ENCODE assay signal across 8 mouse cellular contexts in the genomic region with DNA sequence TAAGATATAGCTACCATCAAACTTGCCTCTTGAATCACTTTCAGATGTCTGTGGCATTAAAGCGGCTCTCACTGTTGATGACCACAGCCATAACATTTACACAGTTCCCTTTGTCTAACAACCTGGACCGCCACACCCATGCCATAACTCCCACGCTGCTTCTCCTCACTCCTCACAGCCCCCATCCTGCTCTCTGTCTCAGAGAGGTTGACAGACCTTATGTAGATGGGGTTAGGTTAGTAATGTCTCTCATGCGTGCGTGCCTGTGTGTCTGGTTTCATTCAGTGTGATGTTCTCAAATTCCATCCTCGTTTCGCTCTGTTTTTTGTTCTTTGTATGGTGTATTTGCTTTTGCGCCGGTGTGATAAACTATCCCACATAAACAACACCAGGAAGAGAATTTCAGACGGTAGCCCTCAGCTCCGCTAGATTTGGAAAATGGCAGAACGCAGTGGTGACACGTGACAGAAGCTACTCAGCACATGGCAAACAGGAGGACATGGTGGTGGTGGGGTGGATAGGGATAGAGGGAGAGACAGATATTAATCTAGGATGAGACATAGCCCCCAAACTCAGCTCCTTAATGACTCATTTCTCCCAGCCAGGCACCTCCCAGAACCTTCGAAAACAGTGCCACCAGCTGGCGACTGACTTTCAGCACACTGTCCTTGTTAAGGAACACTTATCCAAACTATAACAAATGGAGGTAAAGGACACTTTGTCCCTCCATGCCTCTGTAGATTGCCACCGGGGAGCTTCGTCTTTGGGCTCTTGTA.
DNase-seq lines count a peak whose midpoint lies in the region; ATAC-seq and TF ChIP-seq lines count a peak whose summit lies in the region.

No protein-coding gene starts in this region.

- TF ChIP-seq EP300 in CH12.LX (IDR thresholded peaks at IDR 0.05; ENCODE audit: low read length) = no peak

- H3K27ac ChIP-seq in hindbrain, embryonic 10.5 days = peak overlapping the region; percentile 40; the same call in 1 of the 2 replicates
- H3K27ac ChIP-seq in hindbrain, embryonic 13.5 days = no peak overlapping the region
- H3K27ac ChIP-seq in CH12.LX (ENCODE audit: insufficient read depth, low read depth) = no peak overlapping the region

- peaks cover 12% of the 10 kb centered on the region; the same call in 1 of the 2 replicates for H3K4me1 ChIP-seq in hindbrain, embryonic 10.5 days (replicated peaks)
- no peaks in the 10 kb centered on the region for H3K4me1 ChIP-seq in hindbrain, embryonic 13.5 days (replicated peaks)
- H3K4me1 ChIP-seq in CH12.LX (ENCODE audit: control insufficient read depth in 1 of 2, insufficient read depth in 2 of 2) = no peaks in the 10 kb centered on the region

- dilution Hi-C loops in CH12.LX (cut with MboI; ENCODE audit: extremely low pct_ligation_motif_present, extremely low pct_unique_long_range_greater_than_20kb, low sequenced_read_pairs) = no loop called here

- H3K27me3 ChIP-seq in hindbrain, embryonic 10.5 days (ENCODE audit: insufficient read depth, poor library complexity, severe bottlenecking) = 0 out of 2 replicates have a peak, but pooled peaks cover 4% of the 10 kb centered on the region
- H3K27me3 ChIP-seq in hindbrain, embryonic 13.5 days = peaks cover 3% of the 10 kb centered on the region; the same call in 1 of the 2 replicates
- H3K27me3 ChIP-seq in CH12.LX (replicated peaks) = no peaks in the 10 kb centered on the region

- TF ChIP-seq RAD21 in CH12.LX (IDR thresholded peaks at IDR 0.05; ENCODE audit: low read depth, low read length) = peak; percentile 58

- ATAC-seq in hindbrain, embryonic 13.5 days (ENCODE audit: low FRiP score) = no peak

- H3K36me3 ChIP-seq in hindbrain, embryonic 10.5 days = no peaks in the 10 kb centered on the region
- H3K36me3 ChIP-seq in hindbrain, embryonic 13.5 days = no peaks in the 10 kb centered on the region
- H3K36me3 ChIP-seq in CH12.LX (replicated peaks in 1 of 2; ENCODE audit: control insufficient read depth in 1 of 2, insufficient read depth in 1 of 2, low read length in 1 of 2) = no peaks in the 10 kb centered on the region

- H3K4me3 ChIP-seq in hindbrain, embryonic 10.5 days = no peak overlapping the region
- H3K4me3 ChIP-seq in hindbrain, embryonic 13.5 days = no peak overlapping the region
- H3K4me3 ChIP-seq in CH12.LX (replicated peaks in 1 of 3; ENCODE audit: low read depth in 2 of 3, low read length in 2 of 3, poor library complexity in 1 of 3) = no peak overlapping the region

- H3K9ac ChIP-seq in hindbrain, embryonic 13.5 days = no peak overlapping the region
- H3K9ac ChIP-seq in CH12.LX (ENCODE audit: insufficient read depth, low read depth) = no peak overlapping the region

- no peak overlapping the region for H3K4me2 ChIP-seq in hindbrain, embryonic 13.5 days
- H3K4me2 ChIP-seq in CH12.LX (ENCODE audit: insufficient read depth, low read depth, poor library complexity, severe bottlenecking) = no peak overlapping the region

- 0 out of 2 replicates have a peak, but pooled peaks cover 2% of the 10 kb centered on the region for H3K79me2 ChIP-seq in CH12.LX (replicated peaks; ENCODE audit: control insufficient read depth, extremely low read depth, insufficient read depth, poor library complexity, severe bottlenecking)

- peak in 1 of 2 experiments; percentile 57; a peak in 2 of 4 replicates for TF ChIP-seq CTCF in CH12.LX (conservative IDR thresholded peaks at IDR 0.05 in 1 of 2, IDR thresholded peaks at IDR 0.05 in 1 of 2; ENCODE audit: low read depth in 2 of 2, low read length in 2 of 2)
- TF ChIP-seq CTCF in brain, embryonic 14.5 days (IDR thresholded peaks at IDR 0.05; ENCODE audit: borderline replicate concordance, extremely low read depth, insufficient read depth, insufficient read length) = peak; percentile 63

- 80% methylated on average over 17 of the region's 17 CpGs for WGBS in hindbrain, embryonic 10.5 days
- 76% methylated on average over 17 of the region's 17 CpGs for WGBS in hindbrain, embryonic 13.5 days

- peak; percentile 40 for DNase-seq in hindbrain, embryonic 10.5 days (ENCODE audit: low spot score)
- peak; percentile 31 for DNase-seq in CH12.LX (ENCODE audit: extremely low read depth)
- DNase-seq in brain, embryonic 14.5 days (ENCODE audit: low read depth) = peak; percentile 76
- DNase-seq in induced T-regulatory cell, adult 2 months (ENCODE audit: low read depth) = peak; percentile 6
- DNase-seq in lung, postnatal 10 days = peak; percentile 77
- peak; percentile 26 for DNase-seq in yolk sac, embryonic 10.5 days (ENCODE audit: low spot score)
- DNase-seq in urinary bladder, adult 2 months (ENCODE audit: low spot score) = no peak

- TF ChIP-seq POLR2A in CH12.LX (IDR thresholded peaks at IDR 0.05; ENCODE audit: low read depth, low read length) = no peak
- TF ChIP-seq POLR2A in brain, embryonic 14.5 days (IDR thresholded peaks at IDR 0.05; ENCODE audit: borderline replicate concordance, extremely low read depth, insufficient read depth, insufficient read length, poor library complexity, severe bottlenecking) = no peak

- in situ Hi-C loops in CH12.LX (cut with MboI; ENCODE audit: low pct_ligation_motif_present, low pct_unique_long_range_greater_than_20kb, low sequenced_read_pairs) = loop anchor here (10.0 kb wide), 1 partner anchor 229 kb away; no protein-coding TSS in a partner anchor

- no peaks in the 10 kb centered on the region for H3K9me3 ChIP-seq in hindbrain, embryonic 10.5 days
- no peaks in the 10 kb centered on the region for H3K9me3 ChIP-seq in hindbrain, embryonic 13.5 days
- no peaks in the 10 kb centered on the region for H3K9me3 ChIP-seq in CH12.LX (replicated peaks; ENCODE audit: low read length)

TF ChIP-seq in CH12.LX, 34 proteins besides CTCF, POLR2A, EP300 and RAD21:
- TF ChIP-seq CHD2 (IDR thresholded peaks at IDR 0.05; ENCODE audit: low read length) (no peak), SMC3 (IDR thresholded peaks at IDR 0.05; ENCODE audit: low read depth, low read length) (peak; percentile 67), ETS1 (conservative IDR thresholded peaks at IDR 0.05; ENCODE audit: low read depth, low read length) (no peak), NELFE (IDR thresholded peaks at IDR 0.05; ENCODE audit: low read depth, low read length) (no peak), TCF12 (IDR thresholded peaks at IDR 0.05; ENCODE audit: low read depth, low read length) (no peak), JUND (conservative IDR thresholded peaks at IDR 0.05; ENCODE audit: low read depth, low read length) (peak; percentile 70), MAZ (IDR thresholded peaks at IDR 0.05; ENCODE audit: low read depth, low read length) (no peak), BHLHE40 (IDR thresholded peaks at IDR 0.05; ENCODE audit: low read depth, low read length) (no peak), UBTF (IDR thresholded peaks at IDR 0.05; ENCODE audit: low read depth, low read length) (no peak), MXI1 (IDR thresholded peaks at IDR 0.05; ENCODE audit: low read depth, low read length) (no peak)
